Comparison of ENCODE assay signal across 10 mouse cellular contexts in genomic region chr17:8523986-8524385, GRCm38 (mm10). TPM values are rescaled to one million over a fixed set of nuclear protein-coding genes. Genes with fewer than 3 reads are reported as not detected.
DNase-seq lines count a peak whose midpoint lies in the region; ATAC-seq lines count a peak whose summit lies in the region.
"Had no signal": no experiment of that assay in that cellular context is flagged by ENCODE, and none has a peak within 500 bp of the region (broad histone marks: within the 10 kb centered on the region; RNA-seq: fewer than 3 reads in every experiment).

No protein-coding gene starts in this region.

- peaks cover 29% of the 10 kb centered on the region for H3K4me1 ChIP-seq in limb, embryonic 12.5 days (replicated peaks)

- peaks cover 76% of the 10 kb centered on the region for H3K27me3 ChIP-seq in limb, embryonic 12.5 days

- peak overlapping the region; percentile 48 for H3K4me3 ChIP-seq in limb, embryonic 12.5 days (replicated peaks)

- H3K36me3 ChIP-seq in limb, embryonic 12.5 days = no peaks in the 10 kb centered on the region

- H3K27ac ChIP-seq in limb, embryonic 12.5 days = no peak overlapping the region

- peak overlapping the region; percentile 47 for H3K9ac ChIP-seq in limb, embryonic 12.5 days (replicated peaks)

- peak overlapping the region; percentile 96 for H3K4me2 ChIP-seq in limb, embryonic 12.5 days

- no peaks in the 10 kb centered on the region for H3K9me3 ChIP-seq in limb, embryonic 12.5 days

- ATAC-seq in limb, embryonic 12.5 days (ENCODE audit: insufficient number of reproducible peaks, insufficient read depth, low FRiP score, low TSS enrichment, low read depth) = no peak
- no peak; the same call in 1 of the 2 replicates for ATAC-seq in granulocyte monocyte progenitor cell, adult 5-6 weeks (replicated peaks; ENCODE audit: poor library complexity, severe bottlenecking)

- WGBS in limb, embryonic 12.5 days = 8% methylated on average over 3 of the region's 3 CpGs

- peak; percentile 23 to 40 for DNase-seq in frontal cortex, postnatal 10 days (ENCODE audit: low spot score in 2 of 2)
- DNase-seq in frontal cortex, postnatal 25 days (ENCODE audit: low spot score in 2 of 2) = no peak
- peak; percentile 24 for DNase-seq in right cerebral cortex, postnatal 4 days
- no peak for DNase-seq in right cerebral cortex, adult 2 months (ENCODE audit: low spot score in 2 of 2)
- no peak for DNase-seq in urinary bladder, adult 18-20 months (ENCODE audit: low spot score in 2 of 2)
- DNase-seq in testis, postnatal 10 days (ENCODE audit: low spot score) = no peak

RNA-seq across cellular contexts. Expression of gene Pde10a, which starts 1.2 kb away (rescaled TPM):
- polyA plus RNA-seq in limb, embryonic 12.5 days (2016; fragmentation: Nextera tagmentation; extraction: Ambion mirVana) = 2.4 and 4.4 TPM in 2 replicates
- total RNA-seq in granulocyte monocyte progenitor cell, adult 5-6 weeks (2014; fragmentation: Nextera tagmentation) = not detected in 2 replicates
- 0.36 and 0.69 TPM in 2 replicates for total RNA-seq in granulocyte monocyte progenitor cell, adult 5-6 weeks (2017)

RNA-seq across cellular contexts. Expression of gene Gm17087, which starts 42.8 kb away (rescaled TPM):
- not detected in 2 replicates for polyA plus RNA-seq in limb, embryonic 12.5 days (2016; fragmentation: Nextera tagmentation; extraction: Ambion mirVana)
- total RNA-seq in granulocyte monocyte progenitor cell, adult 5-6 weeks (2014; fragmentation: Nextera tagmentation) = not detected in 2 replicates
- not detected in 2 replicates for total RNA-seq in granulocyte monocyte progenitor cell, adult 5-6 weeks (2017)
- polyA plus RNA-seq: C2C12; large intestine, adult 2 months had no signal

Comparison
In these comparisons a context has a peak if more than half of its experiments do, and no peak if none do; other contexts are left out.
1. DNase-seq: peak in frontal cortex, postnatal 10 days (2 of 2) and right cerebral cortex, postnatal 4 days (single experiment); none in frontal cortex, postnatal 25 days (0 of 2), right cerebral cortex, adult 2 months (0 of 2), urinary bladder, adult 18-20 months (0 of 2) and testis, postnatal 10 days (single experiment).